Mouse (Mus musculus) thymus, postnatal 36 days (tissue): ENCODE measurements around the gene Mettl23.

Source experiments
- DNase-seq, 2 experiments: peaks; one replicate each; pipeline ENCODE4 v3.0.0; 2022; ENCODE audit warnings: mixed read lengths in 2 of 2

Mettl23 gene

DNA sequence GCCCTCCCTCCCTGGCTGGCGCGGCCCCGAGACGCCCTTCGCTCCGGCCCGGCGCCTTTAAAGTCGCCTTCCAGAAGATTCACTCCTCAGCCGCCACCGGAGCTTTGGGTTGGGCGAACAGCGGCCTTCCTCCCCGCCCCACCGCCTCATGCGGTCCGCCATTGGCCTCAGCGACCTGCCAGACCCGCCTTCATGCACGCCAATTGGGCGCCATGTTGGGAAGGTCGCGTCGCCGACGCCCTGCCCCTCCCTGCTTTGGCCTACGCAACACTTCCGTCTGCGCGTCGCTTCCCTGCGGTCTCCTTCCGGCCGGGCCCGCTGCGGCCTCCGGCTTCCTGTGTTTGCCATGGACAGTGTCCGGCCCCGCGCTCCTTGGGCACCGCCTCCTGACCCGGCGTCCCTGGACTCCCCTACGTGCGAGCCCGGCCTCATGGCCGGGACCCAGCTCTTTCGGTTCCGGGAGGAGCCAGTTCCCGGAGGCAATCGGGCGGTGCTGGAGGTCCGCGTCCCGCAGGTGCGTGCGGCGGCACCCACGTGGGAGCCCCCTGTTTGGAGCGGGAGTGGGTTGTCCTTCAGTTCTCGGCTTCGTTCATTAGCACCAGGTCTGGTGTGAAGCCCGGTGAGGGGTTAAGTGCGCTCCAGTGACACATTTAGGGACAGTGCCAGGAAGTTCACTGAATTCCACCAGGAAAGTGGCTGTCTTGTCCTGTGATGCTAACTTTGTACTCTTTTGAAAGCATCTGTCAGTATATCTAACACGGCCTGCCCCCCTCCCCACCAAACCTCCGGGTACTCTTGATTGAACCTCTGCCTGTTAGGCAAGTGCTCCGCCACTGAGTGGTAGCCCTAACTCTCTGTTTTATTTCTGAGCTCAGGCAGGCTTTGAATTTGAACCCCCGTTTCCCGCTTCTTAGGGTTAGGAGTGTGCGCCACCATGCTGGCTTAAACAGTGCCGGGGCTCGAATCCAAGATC, at the start of gene Mettl23, which contains the start of gene Jmjd6:
Gene Mettl23 (plus strand): TSS at position 18 of the 973 bp plus-strand sequence.
Gene Jmjd6 (minus strand): TSS at position 189 of the 973 bp plus-strand sequence.
- peak; percentile 94 to 98 for DNase-seq

DNA sequence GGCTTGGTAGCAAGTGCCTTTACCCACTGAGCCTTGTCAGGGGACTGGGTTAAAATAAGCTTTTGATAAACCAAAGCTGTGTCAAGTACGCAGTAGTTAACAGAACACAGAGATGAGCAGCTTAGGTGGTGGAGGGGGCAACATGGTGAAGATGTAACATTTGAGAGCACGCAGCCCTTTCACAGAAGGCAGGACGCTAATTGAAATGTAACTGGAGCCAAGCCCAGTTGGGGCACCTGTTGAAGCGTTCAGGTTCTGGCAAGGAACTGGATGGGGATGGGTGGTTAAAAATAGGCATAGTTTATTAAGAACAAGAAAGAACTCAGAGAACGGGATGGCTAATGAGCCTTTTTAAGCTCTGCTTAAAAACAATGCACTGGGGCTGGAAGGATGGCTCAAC, 43.7 kb upstream of the Mettl23 start:
- no peak for DNase-seq

DNA sequence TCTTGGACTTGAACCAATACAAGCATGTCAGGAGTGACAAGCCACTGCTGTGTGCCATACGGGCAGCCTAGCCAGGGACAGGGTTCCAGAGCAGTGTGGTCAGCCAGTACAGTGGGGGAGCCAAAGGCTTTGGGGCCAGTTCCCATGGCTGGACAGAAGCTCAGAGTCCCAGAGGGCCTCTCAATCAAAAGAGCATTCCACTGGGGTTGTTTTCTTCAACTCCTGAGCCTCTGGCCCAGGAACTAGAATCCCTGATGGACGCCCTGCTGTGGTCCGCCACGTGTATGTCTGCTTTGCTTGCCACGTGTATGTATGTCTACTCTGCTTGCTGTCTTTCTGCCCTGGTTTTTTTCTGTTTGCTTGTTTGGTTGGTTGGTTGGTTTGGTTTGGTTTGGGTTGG, 42.0 kb upstream of the Mettl23 start:
- DNase-seq: no peak

DNA sequence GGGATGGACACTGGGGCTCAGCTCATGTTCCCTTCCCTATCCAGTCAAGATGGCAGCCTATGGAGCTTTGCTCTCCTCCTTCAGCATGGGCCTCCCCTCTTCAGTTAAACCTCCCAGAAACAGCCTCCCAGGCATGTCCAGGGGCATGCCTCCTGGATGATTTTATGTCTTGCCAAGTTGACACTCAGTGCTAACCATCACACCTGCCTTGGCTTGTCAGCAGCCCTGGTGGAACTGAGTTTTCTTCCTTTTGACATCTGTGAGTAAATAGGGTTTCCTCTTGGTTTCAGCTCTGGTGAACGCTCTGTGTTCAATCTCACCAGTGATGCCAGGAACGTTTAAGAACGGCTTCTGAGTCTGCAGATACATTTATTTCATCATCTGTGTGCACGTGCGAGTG, 40.4 kb upstream of the Mettl23 start:
- DNase-seq: no peak

DNA sequence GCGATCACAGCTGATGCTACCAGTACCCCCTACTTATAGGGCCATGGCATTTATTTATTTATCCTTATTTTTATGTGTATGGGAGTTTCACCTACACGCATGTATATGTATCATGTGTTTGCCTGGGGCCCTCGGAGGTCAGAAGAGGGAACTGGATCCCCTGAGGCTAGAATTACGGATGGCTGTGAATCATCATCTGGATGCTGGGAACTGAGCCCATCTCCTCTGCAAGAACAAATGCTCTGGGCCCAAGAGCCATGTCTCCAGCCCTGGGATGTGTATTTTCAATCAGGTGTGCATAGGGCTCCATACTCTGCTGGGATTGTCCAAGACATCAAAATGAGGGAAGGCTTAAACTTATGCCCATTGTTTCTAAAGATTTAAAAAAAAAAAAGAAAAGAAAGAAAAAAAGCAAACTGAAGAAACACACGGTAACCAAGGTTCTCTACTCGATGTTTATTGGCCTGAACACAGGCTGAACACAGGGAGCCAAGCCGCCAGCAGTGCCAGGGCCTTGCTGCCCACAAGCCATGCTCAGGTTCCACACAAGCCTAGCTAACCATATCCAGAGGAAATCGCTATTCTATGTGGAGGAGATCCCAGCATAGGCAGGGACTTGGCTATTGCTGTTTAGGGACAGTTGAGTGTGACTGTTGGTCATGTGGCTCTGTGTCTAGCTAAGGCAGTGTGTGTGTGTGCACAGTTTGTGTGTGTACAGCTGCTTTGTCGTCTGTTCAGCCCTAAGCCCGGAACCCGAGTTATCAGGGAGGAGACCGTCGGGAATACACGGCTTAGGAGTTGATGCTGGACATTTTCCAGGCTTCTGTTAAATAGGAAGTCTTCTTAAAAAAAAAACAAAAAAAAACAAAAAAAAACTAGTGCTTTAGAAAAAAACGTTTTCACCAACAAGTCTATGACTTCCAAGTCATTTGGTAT, 36.7 kb upstream of the Mettl23 start:
- DNase-seq: no peak

DNA sequence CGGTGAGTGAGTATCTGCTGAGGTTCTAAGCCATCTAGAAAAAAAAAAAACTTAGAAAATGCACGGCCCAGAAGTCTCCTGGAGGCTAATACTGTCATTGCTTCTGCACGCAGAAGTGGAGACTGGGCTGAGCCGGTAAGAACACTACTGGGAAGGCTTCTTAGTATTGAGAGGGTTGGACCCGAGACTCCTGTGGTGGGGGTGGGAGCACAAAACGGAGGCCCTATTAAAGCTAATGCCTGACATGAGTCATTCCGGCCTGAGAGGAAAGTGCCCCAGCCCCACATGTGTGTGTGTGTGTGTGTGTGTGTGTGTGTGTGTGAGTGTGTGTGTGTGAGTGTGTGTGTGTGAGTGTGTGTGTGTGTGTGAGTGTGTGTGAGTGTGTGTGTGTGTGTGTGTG, 36.0 kb upstream of the Mettl23 start:
- no peak for DNase-seq

DNA sequence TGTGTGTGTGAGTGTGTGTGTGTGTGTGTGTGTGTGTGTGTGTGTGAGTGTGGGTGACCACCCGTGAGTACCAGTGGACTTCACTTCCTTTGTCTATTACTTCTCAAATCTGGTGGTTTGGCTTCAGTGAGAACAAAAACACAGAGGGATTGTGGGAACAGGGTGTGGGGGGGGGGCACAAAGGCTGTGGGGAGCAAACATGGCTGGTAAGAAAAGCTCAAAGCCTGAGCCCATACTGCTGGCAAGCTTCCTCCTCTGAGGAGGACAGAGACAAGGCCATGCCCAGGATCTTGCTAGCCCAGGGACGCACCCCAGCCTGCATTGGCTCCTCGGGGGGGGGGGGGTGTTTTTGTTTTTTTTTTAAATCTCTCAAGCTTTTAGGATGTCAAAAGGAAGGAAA, 35.6 kb upstream of the Mettl23 start:
- DNase-seq: no peak

DNA sequence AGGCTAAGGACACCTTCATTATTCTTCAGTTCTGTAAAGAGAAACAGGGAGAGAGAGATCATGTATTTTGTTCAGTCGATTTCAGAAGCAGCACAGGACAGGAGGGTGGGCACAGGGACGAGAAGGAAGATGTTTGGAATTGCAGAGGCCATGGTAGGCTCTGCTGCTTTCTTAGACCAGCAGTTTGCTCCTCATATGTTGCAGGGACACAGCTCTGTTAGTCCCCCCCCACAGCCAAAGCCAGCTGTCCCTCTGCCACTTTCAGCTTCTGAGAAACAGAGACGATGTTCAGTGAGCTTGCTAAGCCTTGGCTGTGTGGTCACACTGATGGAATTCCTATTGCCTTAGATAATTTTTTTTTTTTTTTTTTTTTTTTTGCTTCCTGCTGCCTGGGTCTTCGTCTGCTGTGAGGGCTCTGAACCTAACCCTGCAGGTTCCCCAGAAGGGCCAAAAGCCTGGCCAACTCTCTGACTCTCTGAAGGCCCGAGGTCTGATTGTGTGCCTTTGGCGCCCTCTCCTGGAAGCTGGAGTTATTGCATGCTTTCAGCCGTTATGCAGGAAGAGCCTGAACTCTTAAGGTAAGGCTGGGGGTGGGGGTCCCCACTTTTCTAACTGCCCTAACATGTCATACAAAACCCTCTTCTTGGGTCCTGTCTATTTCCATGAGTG, 35.0 kb upstream of the Mettl23 start:
- peak; percentile 78 to 81 for DNase-seq

DNA sequence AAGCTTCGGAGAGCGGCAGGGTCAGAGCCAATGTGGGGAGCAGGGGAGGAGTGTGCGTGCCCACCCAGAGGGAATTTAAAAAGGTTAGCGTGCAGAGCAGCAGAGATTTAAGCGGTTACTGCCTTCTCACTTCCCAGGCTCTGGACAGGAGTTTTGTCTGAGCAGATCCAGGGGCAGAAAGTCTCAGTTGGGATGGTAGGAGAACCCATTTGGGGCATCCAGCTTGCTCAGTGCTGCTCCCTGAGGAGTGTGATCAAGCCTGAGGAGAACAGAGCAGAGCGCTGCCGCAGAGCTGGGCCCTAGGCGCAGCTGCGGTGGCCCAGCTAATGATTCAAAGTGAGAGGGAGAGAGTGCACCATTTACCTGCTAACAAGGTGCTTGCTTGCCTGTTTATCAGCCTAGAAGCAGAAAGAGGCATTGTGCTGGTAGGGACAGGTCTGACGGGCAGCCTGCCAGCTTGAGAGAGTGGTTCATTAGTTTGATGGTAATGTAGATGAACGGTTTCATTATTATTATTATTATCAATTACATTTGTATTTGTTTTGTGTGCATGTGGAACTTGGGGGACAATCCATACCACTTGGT, 34.2 kb upstream of the Mettl23 start:
- DNase-seq: no peak

DNA sequence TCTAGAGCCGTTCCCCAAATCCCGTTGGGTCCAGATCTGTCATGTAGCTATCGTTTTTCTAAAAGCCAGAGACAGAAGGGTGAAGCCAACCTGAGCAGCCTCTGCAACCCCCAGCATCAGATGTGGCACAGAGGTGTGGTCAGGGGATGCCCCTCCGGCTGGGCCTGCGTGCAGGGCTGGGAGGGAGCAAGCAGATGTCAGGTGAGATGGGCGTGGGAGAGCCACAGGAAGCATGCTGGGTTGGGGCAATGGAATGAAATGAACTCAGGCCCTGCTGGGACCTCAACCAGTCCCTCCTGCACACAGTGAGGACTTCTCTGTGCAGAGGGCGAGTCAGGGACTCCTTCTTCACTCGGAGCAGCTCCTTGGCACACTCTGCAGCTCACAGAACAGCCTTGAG, 33.6 kb upstream of the Mettl23 start:
- no peak for DNase-seq

DNA sequence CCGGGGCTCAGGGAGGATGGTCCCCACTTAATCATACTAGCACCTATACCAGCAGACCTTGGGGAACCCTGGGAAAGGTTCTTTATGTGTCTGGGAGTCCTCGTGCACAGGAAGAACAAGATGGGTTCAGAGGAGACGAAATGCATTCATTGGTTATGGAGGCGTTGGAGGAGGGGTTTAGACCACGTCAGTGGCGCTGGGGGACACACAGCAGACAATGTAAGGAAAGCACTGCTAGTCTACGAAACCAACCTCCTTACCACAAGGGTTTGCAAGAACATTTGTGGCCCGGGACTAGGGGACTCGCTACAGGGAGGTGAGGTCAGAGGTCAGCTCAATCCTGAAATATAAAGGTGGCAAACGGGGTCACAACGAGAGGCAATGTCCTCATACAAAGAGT, 32.5 kb upstream of the Mettl23 start:
- DNase-seq: no peak

DNA sequence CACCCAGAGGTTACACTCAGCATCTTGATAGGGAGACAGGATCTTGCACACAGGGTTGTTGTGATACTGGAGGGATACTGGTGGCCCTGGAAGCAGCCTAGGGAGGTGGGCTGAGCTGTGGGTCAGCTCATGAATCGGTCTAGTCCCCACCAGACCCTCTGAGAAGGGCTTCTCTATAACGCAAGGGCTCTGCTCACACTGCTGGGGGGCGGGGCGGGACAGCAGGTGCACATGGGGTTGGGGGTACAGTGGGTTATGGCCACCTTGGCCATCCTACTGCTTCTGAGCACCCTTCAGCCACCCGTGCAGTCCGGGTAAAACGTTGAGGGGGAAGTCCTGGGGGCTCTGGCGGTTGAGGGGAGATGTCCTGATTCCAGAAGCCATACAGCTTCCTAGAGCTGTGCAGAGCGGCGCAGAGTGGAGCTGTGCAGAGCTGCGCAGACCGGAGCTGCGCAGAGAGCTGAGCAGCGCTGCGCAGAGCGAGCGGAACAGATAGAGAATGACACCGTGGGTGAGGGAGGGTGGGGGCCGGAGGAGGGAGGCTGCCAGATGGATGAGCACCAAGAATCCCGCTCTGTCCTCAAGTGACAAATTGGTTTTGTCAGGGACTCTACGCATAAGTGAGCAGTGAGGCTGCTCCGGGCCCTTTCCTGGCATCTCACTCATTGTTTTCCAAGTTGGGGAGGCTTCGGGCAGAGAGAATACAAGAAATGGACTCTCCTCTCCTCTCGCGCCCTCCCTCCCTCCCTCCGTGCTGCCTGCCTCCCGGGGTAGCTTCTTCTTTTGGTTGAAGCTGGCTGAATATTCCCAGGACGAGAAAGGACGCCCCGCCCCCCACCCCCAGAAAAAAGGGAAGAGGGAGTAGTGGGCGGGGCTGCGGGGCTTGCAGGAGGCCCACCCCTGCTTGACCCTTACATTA, 31.8 kb upstream of the Mettl23 start:
- DNase-seq: peak; percentile 48 to 65

DNA sequence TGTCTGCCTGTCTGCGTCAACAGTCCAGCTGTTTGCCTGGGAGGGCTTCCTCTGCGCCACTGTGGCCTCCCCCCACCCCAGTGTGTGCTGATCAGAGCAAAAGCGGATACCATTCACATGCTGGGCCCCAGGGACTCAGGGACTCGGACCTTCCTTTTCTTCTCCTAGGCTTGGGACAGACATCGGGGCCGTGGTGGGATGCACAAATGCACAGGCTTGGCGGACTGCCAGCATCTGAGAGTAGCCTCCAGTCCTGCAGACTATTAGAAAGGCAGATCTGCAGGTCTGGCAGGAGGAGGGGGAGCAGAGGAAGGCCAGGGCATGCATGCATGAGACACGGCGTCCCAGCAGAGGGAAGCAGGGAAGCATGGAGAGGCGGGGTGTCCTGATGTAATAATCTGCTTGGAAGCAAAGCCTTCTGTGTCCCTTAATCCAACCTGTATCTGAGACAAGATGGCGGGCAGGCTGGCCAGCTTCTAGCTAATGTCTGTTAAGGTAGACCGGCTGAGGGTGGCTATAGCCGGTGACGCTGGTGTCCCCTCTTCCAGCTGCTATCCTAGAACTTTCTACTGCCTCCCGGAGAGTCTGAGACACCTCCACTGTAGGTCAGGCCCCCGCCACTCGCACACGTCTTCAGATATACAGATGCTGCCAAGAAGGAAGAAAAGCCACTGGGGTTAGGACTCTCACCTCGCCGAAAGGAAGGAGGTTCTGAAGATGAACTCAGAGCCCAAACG, 30.1 kb upstream of the Mettl23 start:
- DNase-seq: no peak

DNA sequence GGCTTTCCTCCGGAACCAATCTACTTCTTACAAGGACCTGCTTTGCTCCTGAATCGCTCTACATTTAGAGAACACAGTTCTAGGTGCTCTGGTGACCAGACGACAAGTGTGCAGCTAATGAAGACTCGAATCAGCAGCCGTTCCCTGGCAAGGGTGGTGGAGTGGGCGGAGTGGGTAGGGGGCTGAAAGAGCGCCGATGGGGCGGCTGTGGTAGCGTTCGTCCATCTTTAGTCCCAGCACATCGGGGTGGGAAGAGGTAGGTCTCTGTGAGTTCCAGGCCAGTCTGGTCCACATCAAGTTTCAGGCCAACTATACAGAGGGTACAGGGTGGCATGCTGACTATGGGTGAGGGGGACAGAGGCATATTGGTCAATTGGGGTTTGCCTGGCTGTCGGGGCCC, 29.5 kb upstream of the Mettl23 start:
- no peak for DNase-seq

DNA sequence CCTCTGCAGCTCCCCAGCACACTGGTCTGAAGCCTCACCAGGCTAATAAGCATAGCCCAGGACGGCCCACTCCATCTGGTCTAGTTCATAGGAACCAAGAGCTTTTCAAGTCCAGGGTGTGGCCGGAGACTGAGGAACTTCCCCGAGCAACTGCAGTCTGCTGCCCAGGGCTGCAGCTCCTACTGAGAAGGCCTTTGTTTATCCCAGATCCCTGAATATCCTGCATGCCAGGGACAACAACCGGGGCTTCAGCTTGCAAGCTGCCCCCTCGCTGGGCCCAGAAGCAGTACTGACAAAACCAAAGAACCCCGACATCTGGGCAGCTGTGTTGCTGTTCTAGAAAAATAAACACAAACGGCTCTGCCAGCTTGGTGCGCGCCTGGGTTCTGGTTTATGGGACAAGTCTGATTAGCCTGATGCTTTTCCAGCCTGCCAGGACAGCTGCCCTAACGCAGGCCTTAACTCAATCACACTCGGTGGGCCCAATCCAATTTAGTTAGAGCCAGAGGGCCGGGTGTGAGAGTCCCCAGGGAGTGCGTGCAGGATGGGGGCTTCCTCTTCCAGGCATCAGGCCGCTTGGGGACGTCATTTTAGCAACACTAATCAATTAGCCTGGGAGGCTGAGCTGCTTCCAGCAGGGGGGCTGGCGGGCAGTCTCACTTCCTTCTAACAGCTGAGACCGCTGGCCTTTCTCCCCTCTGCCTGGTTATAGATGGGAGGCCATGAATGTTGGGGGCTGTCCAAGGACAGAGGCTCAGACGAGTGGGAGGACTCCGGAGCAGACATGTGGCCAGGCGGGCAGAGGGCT, 28.8 kb upstream of the Mettl23 start:
- no peak for DNase-seq

DNA sequence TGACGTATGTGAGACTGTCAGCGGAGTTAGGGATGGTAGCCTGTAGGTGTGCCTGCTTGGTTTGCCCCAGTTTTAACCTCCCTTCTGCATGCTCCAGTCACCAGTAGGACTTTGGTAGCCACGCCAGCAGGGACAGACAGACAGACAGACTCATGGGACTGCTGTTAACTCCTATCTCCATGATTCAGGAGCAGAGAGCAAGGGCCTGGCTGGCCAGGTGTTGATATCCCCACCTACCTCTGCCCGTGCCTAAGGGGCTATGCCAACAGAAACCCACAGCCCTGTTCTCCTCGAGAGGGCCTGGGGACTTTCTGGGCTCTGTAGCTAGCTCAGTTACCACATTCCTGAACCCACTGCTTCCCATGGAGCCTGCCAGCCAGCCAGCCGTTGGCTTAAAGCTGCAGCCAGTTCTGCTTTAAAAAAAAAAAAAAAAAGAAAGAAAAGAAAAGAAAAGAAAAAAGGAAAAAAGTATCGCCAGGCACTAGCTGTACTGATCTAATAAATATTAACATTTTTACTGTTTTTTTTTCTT, 28.1 kb upstream of the Mettl23 start:
- DNase-seq: no peak

DNA sequence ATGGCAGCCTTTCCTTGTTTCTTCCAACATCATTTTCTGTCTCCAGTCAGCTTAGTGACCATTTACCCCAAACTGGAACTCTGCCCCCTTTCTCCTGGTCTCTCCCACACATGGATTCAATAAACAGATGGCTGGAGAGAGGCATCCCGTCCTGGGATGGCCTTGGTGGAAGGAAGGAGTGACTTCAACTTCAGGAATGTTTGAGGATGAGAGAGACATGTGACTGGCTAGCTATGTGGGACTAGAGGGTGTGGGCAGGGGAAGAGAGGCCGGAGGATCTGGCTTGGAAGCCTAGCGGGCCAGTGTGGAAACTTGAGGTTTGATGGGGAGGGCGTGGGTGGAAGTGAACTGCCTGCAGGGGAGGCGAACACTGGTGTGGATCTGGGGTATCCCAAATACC, 26.3 kb upstream of the Mettl23 start:
- DNase-seq: no peak

DNA sequence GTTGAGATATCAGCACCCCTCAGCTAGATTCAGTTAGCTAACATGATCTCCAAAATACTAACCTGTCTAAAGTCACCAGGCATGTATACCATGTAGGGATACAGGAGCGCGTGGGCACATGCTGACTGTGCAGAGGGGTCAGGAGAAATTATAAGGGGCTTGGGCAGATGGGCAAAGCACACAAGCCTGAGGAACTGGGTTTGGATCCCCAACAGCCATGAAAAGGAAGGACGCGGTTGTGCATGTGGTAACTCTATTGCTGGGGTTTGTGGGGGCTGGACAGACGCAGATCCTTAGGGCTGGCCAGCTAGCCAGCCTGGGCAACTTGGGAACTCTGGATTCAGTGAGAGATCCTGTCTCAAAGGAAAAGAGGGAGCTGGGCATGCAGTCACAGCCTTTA, 25.5 kb upstream of the Mettl23 start:
- DNase-seq: no peak

DNA sequence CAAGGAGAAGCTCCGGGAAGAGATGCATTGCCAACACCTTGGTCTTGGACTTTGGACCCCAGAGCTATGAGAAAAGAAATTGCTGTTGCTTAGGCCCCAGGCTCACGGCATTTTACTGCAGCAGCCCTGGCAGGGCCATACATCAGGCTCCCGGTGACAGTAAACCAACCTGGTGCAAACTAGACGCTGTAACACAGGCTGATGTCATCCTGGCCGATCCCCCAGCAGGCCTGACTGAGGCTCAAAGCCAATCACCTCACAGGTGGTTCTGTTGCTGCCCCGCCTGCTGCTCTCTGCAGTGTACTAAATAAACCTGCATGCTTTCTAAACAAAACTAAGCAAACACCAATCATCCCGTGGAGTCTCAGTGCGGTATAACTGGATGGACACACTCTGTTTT, 24.4 kb upstream of the Mettl23 start:
- no peak for DNase-seq
